Mouse (Mus musculus) bone marrow, adult 2 months (tissue): ENCODE results near the gene Vmn2r67. TPM values are rescaled to one million over a fixed set of nuclear protein-coding genes. Genes with fewer than 3 reads are reported as not detected.
"Not testable (repeated sequence)": the region's sequence is repeated elsewhere in the genome, so short reads cannot be mapped to it uniquely, and the experiment has no call there.

ENCODE experiments used
- H3K27ac ChIP-seq: fragments of 200-500 bp; 2 replicates; pipeline ENCODE4 v1.5.1; 2012; ENCODE audit warnings: low read depth, mild to moderate bottlenecking, control low read depth, inconsistent platforms, low read length; ENCODE audit not compliant: control insufficient read depth, poor library complexity, insufficient read depth
- H3K4me1 ChIP-seq: fragments of 200-500 bp; 2 replicates; pipeline ENCODE4 v1.6.1; 2011; ENCODE audit warnings: low read length; ENCODE audit not compliant: control insufficient read depth, insufficient read depth
- H3K4me3 ChIP-seq: fragments of 200-500 bp; replicated peaks from 2 replicates; pipeline ENCODE3; 2011; ENCODE audit warnings: mild to moderate bottlenecking, low read depth, low read length, control low read depth; ENCODE audit not compliant: control insufficient read depth
- CTCF ChIP-seq: fragments of 200-500 bp; IDR thresholded peaks from 2 replicates; pipeline ENCODE4 v1.5.1; 2011; ENCODE audit warnings: low read length, control low read depth; ENCODE audit not compliant: control insufficient read depth, insufficient read depth
- POLR2A ChIP-seq: fragments of 200-500 bp; IDR thresholded peaks from 2 replicates; pipeline ENCODE4 v1.6.1; 2011; ENCODE audit warnings: low read depth, mild to moderate bottlenecking, control low read depth, low read length, borderline replicate concordance; ENCODE audit not compliant: control insufficient read depth
- WGBS: fragments of 180-500 bp; shearing (Covaris S2); methylation state at CpG from one replicate; pipeline ENCODE4 v1.1.7; 2018; 5-methylcytosine and 5-hydroxymethylcytosine counted together
- polyA plus RNA-seq: library from polyadenylated mRNA; stranded (reverse); fragments of >200 nt; gene quantifications from 2 replicates; pipeline ENCODE4 v1.2.4, GENCODE M21; 2011; ENCODE audit warnings: low replicate concordance; ENCODE audit not compliant: missing spikeins, insufficient read depth, insufficient read length

Gene Vmn2r67
- polyA plus RNA-seq, result not detected in 2 replicates

DNA sequence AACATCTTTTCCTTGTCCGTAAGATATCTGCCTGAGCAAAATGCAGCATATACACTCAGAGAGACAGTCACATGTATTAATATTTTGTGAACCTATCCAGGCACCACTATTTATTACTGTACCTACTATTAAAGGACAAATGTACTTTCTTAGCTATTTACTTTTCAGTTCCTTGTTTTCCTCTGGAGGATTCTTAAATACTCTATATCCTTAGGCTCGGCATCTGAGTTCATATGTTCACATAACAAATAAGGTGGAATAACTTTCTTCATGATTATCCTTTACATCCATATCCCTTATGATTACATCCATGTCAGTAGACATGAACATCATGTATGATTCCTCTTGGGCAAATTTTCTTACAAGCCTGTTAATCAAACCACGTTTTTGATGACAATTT lies at the start of gene Vmn2r67:
Gene Vmn2r67, minus strand, starts transcription at position 101 of the 400 bp plus-strand sequence.
- H3K4me3 ChIP-seq, result no peak within 1 kb of the TSS
- no peaks in the 10 kb centered on the region for H3K4me1 ChIP-seq
- no peak for TF ChIP-seq POLR2A
- no peak for TF ChIP-seq CTCF
- 81% methylated on average over 3 of the region's 3 CpGs for WGBS
- no peak within 1 kb of the TSS for H3K27ac ChIP-seq

DNA sequence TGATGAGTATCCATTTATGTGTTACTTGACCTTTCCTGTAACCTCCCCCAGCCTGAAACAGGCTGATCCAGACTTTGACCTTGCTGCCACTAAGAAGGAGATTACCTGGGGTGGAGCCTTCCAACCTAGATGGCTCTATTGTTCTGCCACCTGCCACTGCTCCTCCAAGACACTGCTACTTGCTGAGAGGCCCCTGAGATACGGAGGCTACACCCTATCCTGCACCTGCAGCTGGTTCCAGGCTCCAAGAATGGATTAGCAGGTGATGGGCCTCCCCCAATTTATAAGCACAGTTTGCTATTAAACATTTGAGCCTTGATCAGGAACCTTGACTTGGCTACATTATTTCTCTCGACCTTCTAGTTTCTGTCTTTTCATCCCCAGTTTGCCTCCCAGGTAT lies 51.3 kb downstream of the Vmn2r67 start:
- H3K4me3 ChIP-seq, H3K4me1 ChIP-seq, H3K27ac ChIP-seq: not testable (repeated sequence)
- WGBS, result 32% methylated on average over 2 of the region's 2 CpGs

Other genes with a start within 250 kb of the Vmn2r67 start
- not detected in 2 replicates for gene Vmn2r65, start 191.9 kb downstream of the Vmn2r67 start, polyA plus RNA-seq
- not detected in 2 replicates for gene Vmn2r66, start 143.7 kb downstream of the Vmn2r67 start, polyA plus RNA-seq
- gene Vmn2r68, start 81.8 kb upstream of the Vmn2r67 start, polyA plus RNA-seq, result not detected in 2 replicates